Mouse (Mus musculus) kidney, adult 2 months (tissue): Measurements from ENCODE around the gene Slc38a1. TPM values are rescaled to one million over a fixed set of nuclear protein-coding genes. Genes with fewer than 3 reads are reported as not detected.

Source experiments
- DNase-seq: peaks from one replicate; pipeline ENCODE4 v3.0.0; 2021
- H3K27ac ChIP-seq: fragments of 200-500 bp; 2 replicates; pipeline ENCODE4 v1.5.1; 2012; ENCODE audit warnings: low read depth, low read length, control low read depth, inconsistent platforms; ENCODE audit not compliant: insufficient read depth
- H3K27me3 ChIP-seq: fragments of 200-500 bp; replicated peaks from 2 replicates; pipeline ENCODE4 v1.6.1; 2012; ENCODE audit warnings: mild to moderate bottlenecking, moderate library complexity, low read length, inconsistent platforms; ENCODE audit not compliant: control insufficient read depth, insufficient read depth
- H3K36me3 ChIP-seq: fragments of 200-500 bp; 2 replicates; pipeline ENCODE4 v1.6.1; 2012; ENCODE audit warnings: mild to moderate bottlenecking, moderate library complexity, low read length, inconsistent platforms; ENCODE audit not compliant: control insufficient read depth, insufficient read depth
- H3K4me1 ChIP-seq: fragments of 200-500 bp; 2 replicates; pipeline ENCODE4 v1.6.1; 2011; ENCODE audit warnings: low read length; ENCODE audit not compliant: control insufficient read depth, insufficient read depth
- H3K4me3 ChIP-seq: fragments of 200-500 bp; 2 replicates; pipeline ENCODE4 v1.5.1; 2011; ENCODE audit warnings: mild to moderate bottlenecking, low read depth, low read length, control low read depth; ENCODE audit not compliant: insufficient read depth
- CTCF ChIP-seq: fragments of 200-500 bp; conservative IDR thresholded peaks from 2 replicates; pipeline ENCODE4 v1.5.1; 2011; ENCODE audit warnings: low read depth, mild to moderate bottlenecking, control low read depth, low read length, moderate library complexity, mixed read lengths; ENCODE audit not compliant: insufficient read depth, insufficient read length
- POLR2A ChIP-seq: fragments of 200-500 bp; IDR thresholded peaks from one replicate; pipeline ENCODE4 v1.6.1; 2011; ENCODE audit warnings: low read depth, low read length, control low read depth
- WGBS: fragments of 180-500 bp; shearing (Covaris S2); methylation state at CpG from one replicate; pipeline ENCODE4 v1.1.7; 2018; 5-methylcytosine and 5-hydroxymethylcytosine counted together
- polyA plus RNA-seq: library from polyadenylated mRNA; depleted of rRNA; stranded (reverse); fragments of >200 nt; gene quantifications from 2 replicates; pipeline ENCODE4 v1.2.3, GENCODE M21; 2012

Gene Slc38a1
- polyA plus RNA-seq, 1 experiment: 8.0 TPM

DNA sequence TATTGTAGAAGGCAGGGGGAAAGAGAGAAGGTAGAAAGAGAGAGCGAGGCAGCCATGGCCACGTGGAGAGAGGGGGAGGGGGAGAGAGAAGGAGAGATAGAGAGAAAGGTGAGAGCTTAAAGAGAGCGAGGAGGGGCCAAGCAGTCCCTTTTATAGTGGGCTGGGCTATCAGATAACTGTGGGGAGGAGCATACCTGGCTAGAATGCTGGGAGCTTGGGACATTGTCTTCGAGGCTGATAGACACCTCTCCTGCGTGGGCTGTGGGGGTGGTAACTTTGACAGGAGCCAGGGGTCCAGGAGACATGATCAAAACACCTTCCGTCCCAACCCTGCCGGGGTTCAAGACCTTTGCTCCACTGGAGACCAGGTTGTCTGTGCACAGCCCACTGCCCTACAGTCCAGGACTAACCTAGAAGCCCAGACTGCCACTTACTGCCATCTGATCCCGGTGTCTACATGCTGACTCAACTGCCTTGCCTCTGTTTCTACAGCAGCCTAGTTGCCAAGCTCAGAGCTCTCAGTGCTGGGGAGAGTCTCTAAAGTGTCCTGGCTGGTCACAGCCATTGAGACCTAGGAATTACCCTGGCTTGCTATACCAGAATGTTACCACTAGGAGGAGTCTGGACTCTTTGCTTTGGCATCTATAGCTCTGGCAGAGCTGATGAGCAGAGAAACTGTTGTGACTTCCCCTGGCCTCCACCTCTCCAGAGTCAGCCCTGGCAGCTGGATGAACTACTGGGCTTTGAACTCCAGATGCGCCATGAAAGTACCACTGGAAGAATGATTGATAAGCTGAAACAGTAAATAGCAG, 90.9 kb downstream of the Slc38a1 start:
- no peaks in the 10 kb centered on the region for H3K36me3 ChIP-seq
- no peak overlapping the region for H3K4me3 ChIP-seq
- TF ChIP-seq POLR2A: no peak
- peak; percentile 76 for TF ChIP-seq CTCF
- no peak overlapping the region for H3K27ac ChIP-seq
- no peaks in the 10 kb centered on the region for H3K4me1 ChIP-seq
- WGBS: 67% methylated on average over 9 of the region's 9 CpGs
- DNase-seq: peak; percentile 76
- no peaks in the 10 kb centered on the region for H3K27me3 ChIP-seq

DNA sequence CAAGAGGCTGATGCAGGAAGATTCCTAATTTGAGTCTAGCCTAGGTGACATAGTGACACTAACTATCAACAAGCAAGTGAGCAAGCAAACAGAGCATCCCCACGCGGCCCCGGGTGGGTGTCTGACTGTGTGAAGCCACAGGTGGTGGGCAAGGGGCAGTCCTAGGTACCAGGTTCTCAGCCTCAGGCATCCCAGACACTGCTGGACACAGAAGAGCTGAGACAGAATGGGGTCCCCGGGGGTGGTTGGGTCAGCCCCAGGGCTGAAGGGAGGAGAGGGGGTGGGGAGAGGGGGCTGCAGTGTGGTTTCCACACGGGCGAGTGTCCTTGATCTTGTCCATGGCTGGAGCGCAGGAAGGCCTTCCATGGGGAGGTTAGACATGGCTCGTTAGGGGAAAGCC, 91.6 kb downstream of the Slc38a1 start:
- H3K27me3 ChIP-seq: no peaks in the 10 kb centered on the region
- no peaks in the 10 kb centered on the region for H3K4me1 ChIP-seq
- no peak overlapping the region for H3K4me3 ChIP-seq
- 84% methylated on average over 8 of the region's 8 CpGs for WGBS
- TF ChIP-seq POLR2A: no peak
- no peak for TF ChIP-seq CTCF
- no peak overlapping the region for H3K27ac ChIP-seq
- DNase-seq: no peak
- no peaks in the 10 kb centered on the region for H3K36me3 ChIP-seq

GRCm38 (mm10) chr15:96548363-96548762, 94.3 kb downstream of the Slc38a1 start:
- WGBS: 96% methylated on average over 9 of the region's 9 CpGs
- TF ChIP-seq CTCF: no peak
- no peak for TF ChIP-seq POLR2A
- no peak for DNase-seq
- no peaks in the 10 kb centered on the region for H3K36me3 ChIP-seq
- 0 out of 2 replicates have a peak, but pooled peaks cover 2% of the 10 kb centered on the region for H3K4me1 ChIP-seq
- H3K27ac ChIP-seq: no peak overlapping the region
- H3K4me3 ChIP-seq: no peak overlapping the region
- no peaks in the 10 kb centered on the region for H3K27me3 ChIP-seq

GRCm38 (mm10) chr15:96547256-96548195, 95.2 kb downstream of the Slc38a1 start:
- WGBS: 62% methylated on average over 21 of the region's 21 CpGs
- Histone ChIP-seq H3K4me3 (no peak overlapping the region), H3K36me3 (no peaks in the 10 kb centered on the region), H3K27me3 (no peaks in the 10 kb centered on the region), H3K27ac (no peak overlapping the region), H3K4me1 (0 out of 2 replicates have a peak, but pooled peaks cover 2% of the 10 kb centered on the region)
- TF ChIP-seq POLR2A (no peak), CTCF (no peak)
- peak; percentile 40 for DNase-seq

GRCm38 (mm10) chr15:96543181-96543828, 99.4 kb downstream of the Slc38a1 start:
- no peak for TF ChIP-seq POLR2A
- peak; percentile 79 for TF ChIP-seq CTCF
- Histone ChIP-seq H3K4me3 (peak overlapping the region; percentile 36; the same call in 1 of the 2 replicates), H3K27ac (no peak overlapping the region), H3K27me3 (no peaks in the 10 kb centered on the region), H3K36me3 (no peaks in the 10 kb centered on the region), H3K4me1 (0 out of 2 replicates have a peak, but pooled peaks cover 2% of the 10 kb centered on the region)
- DNase-seq: peak; percentile 50
- WGBS: 1% methylated on average over 24 of the region's 24 CpGs

DNA sequence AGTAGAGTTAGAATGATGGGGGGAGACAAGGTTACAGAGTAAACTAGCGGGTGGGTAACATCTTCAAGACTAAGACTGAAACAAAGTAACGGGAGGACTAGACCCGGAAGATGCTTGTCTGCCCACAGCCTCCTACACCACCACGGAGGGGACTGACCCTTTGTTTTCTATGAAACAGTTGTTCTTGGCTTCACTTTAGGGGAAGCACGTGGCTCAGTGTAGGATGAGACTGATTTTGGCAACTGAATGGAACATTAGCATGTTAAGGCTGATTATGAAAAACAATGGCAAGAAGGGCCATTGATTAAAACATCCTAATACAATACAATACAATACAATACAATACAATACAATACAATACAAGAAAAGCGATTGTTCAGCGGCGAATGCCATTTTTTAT, 100.6 kb downstream of the Slc38a1 start:
- H3K4me3 ChIP-seq: no peak overlapping the region
- 76% methylated on average over 8 of the region's 8 CpGs for WGBS
- DNase-seq: no peak
- no peak overlapping the region for H3K27ac ChIP-seq
- H3K36me3 ChIP-seq: no peaks in the 10 kb centered on the region
- H3K4me1 ChIP-seq: 0 out of 2 replicates have a peak, but pooled peaks cover 2% of the 10 kb centered on the region
- no peaks in the 10 kb centered on the region for H3K27me3 ChIP-seq
- no peak for TF ChIP-seq CTCF
- no peak for TF ChIP-seq POLR2A

GRCm38 (mm10) chr15:96537272-96537671, 105.4 kb downstream of the Slc38a1 start:
- Histone ChIP-seq H3K36me3 (no peaks in the 10 kb centered on the region), H3K27me3 (no peaks in the 10 kb centered on the region), H3K27ac (no peak overlapping the region), H3K4me3 (no peak overlapping the region), H3K4me1 (no peaks in the 10 kb centered on the region)
- no peak for TF ChIP-seq CTCF
- TF ChIP-seq POLR2A: no peak
- no peak for DNase-seq
- WGBS: 87% methylated on average over 11 of the region's 11 CpGs
